Mouse (Mus musculus) brown adipose tissue, adult 24 weeks (tissue): Measurements from ENCODE around the gene Mtcp1. TPM values are rescaled to one million over a fixed set of nuclear protein-coding genes. Genes with fewer than 3 reads are reported as not detected.

Experiments
- polyA plus RNA-seq: library from polyadenylated mRNA; stranded (reverse); fragments of >200 nt; gene quantifications from 2 replicates; pipeline ENCODE4 v1.2.4, GENCODE M21; 2012; ENCODE audit not compliant: missing spikeins, insufficient read depth, insufficient read length

Gene Mtcp1
- polyA plus RNA-seq, 1 experiment: 1.4 TPM

Other genes with a start within 250 kb of the Mtcp1 start
- 146 and 161 TPM in 2 replicates for gene Fundc2, start 34.2 kb downstream of the Mtcp1 start, polyA plus RNA-seq
- 1.5 and 3.1 TPM in 2 replicates for gene F8, start 34.0 kb downstream of the Mtcp1 start, polyA plus RNA-seq
- 6.1 and 15.4 TPM in 2 replicates for gene Cmc4, start within 50 bp of the Mtcp1 start, polyA plus RNA-seq
- 19.3 and 37.7 TPM in 2 replicates for gene Brcc3, start within 50 bp of the Mtcp1 start, polyA plus RNA-seq
- 17.4 and 20.4 TPM in 2 replicates for gene Vbp1, start 97.7 kb upstream of the Mtcp1 start, polyA plus RNA-seq
- not detected in 2 replicates for gene Rab39b, start 161.6 kb upstream of the Mtcp1 start, polyA plus RNA-seq